ENCODE assay signal across 24 mouse cellular contexts in genomic region chr6:115905568-115905967, GRCm38 (mm10). TPM values are rescaled to one million over a fixed set of nuclear protein-coding genes. Genes with fewer than 3 reads are reported as not detected.
A peak's percentile ranks its signal among the peaks of the same experiment; 100 is the strongest.
DNase-seq lines count a peak whose midpoint lies in the region; ATAC-seq lines count a peak whose summit lies in the region.
"Had no signal": no experiment of that assay in that cellular context is flagged by ENCODE, and none has a peak within 500 bp of the region (broad histone marks: within the 10 kb centered on the region; RNA-seq: fewer than 3 reads in every experiment).

No protein-coding gene starts in this region.

- H3K9me3 ChIP-seq in kidney, embryonic 15.5 days (replicated peaks): no peaks in the 10 kb centered on the region
- H3K9me3 ChIP-seq in heart, embryonic 15.5 days (replicated peaks): no peaks in the 10 kb centered on the region
- H3K9me3 ChIP-seq: embryonic facial prominence, embryonic 10.5 days; forebrain, embryonic 13.5 days; limb, embryonic 13.5 days; megakaryocyte, embryonic 14.5 days had no signal

- H3K27ac ChIP-seq in kidney, embryonic 15.5 days: peak overlapping the region; percentile 76; the same call in 1 of the 2 replicates
- H3K27ac ChIP-seq in brown adipose tissue, adult 24 weeks (replicated peaks; ENCODE audit: low read depth, low read length): peak overlapping the region; percentile 97
- peak overlapping the region; percentile 67; the same call in 1 of the 2 replicates for H3K27ac ChIP-seq in heart, embryonic 15.5 days
- H3K27ac ChIP-seq: embryonic facial prominence, embryonic 10.5 days; forebrain, embryonic 13.5 days; hindbrain, embryonic 14.5 days; limb, embryonic 13.5 days had no signal

- H3K4me1 ChIP-seq in kidney, embryonic 15.5 days: peaks cover 41% of the 10 kb centered on the region
- peaks cover 63% of the 10 kb centered on the region for H3K4me1 ChIP-seq in brown adipose tissue, adult 24 weeks (ENCODE audit: control insufficient read depth, insufficient read depth, insufficient read length, low read length)
- peaks cover 33% of the 10 kb centered on the region for H3K4me1 ChIP-seq in heart, embryonic 15.5 days (replicated peaks)

- no peak overlapping the region for H3K4me3 ChIP-seq in kidney, embryonic 15.5 days (replicated peaks)
- H3K4me3 ChIP-seq in brown adipose tissue, adult 24 weeks (ENCODE audit: insufficient read depth, low read depth, low read length): no peak overlapping the region
- H3K4me3 ChIP-seq in heart, embryonic 15.5 days: no peak overlapping the region
- H3K4me3 ChIP-seq: embryonic facial prominence, embryonic 10.5 days; forebrain, embryonic 13.5 days; limb, embryonic 13.5 days had no signal

- H3K9ac ChIP-seq in kidney, embryonic 15.5 days: no peak overlapping the region
- no peak overlapping the region for H3K9ac ChIP-seq in heart, embryonic 15.5 days
- H3K9ac ChIP-seq: forebrain, embryonic 13.5 days; hindbrain, embryonic 14.5 days; limb, embryonic 13.5 days had no signal

- peak; percentile 98 for DNase-seq in heart, adult 11 months
- no peak for DNase-seq in heart, postnatal 4 days
- no peak for DNase-seq in kidney, postnatal 10 days
- no peak for DNase-seq in c-Kit-positive CD71-positive TER-119-positive erythroid progenitor cells, embryonic 14.5 days (ENCODE audit: low spot score)
- DNase-seq: adrenal gland, adult 2 months; cerebellum, adult 18-20 months; gastrocnemius, postnatal 36 days; spleen, adult 18-20 months had no signal

- no peak overlapping the region for H3K4me2 ChIP-seq in kidney, embryonic 15.5 days
- no peak overlapping the region for H3K4me2 ChIP-seq in heart, embryonic 15.5 days
- H3K4me2 ChIP-seq: forebrain, embryonic 13.5 days; hindbrain, embryonic 14.5 days; limb, embryonic 13.5 days had no signal

- H3K36me3 ChIP-seq in kidney, embryonic 15.5 days: peaks cover 55% of the 10 kb centered on the region
- no peaks in the 10 kb centered on the region; the same call in 1 of the 2 replicates for H3K36me3 ChIP-seq in heart, embryonic 15.5 days

- no peaks in the 10 kb centered on the region for H3K27me3 ChIP-seq in kidney, embryonic 15.5 days
- no peaks in the 10 kb centered on the region for H3K27me3 ChIP-seq in heart, embryonic 15.5 days
- H3K27me3 ChIP-seq: CH12.LX; forebrain, embryonic 13.5 days; limb, embryonic 13.5 days; megakaryocyte, embryonic 14.5 days had no signal

- no peak for ATAC-seq in kidney, embryonic 15.5 days (replicated peaks; ENCODE audit: low FRiP score)
- 0 out of 2 replicates have a peak, but pooled peaks have one; percentile 32 for ATAC-seq in heart, embryonic 15.5 days (replicated peaks; ENCODE audit: insufficient number of reproducible peaks, insufficient read depth, low FRiP score, low read depth)
- no peak for ATAC-seq in megakaryocyte progenitor cell, adult 5-6 weeks (replicated peaks; ENCODE audit: poor library complexity)
- ATAC-seq: forebrain, embryonic 13.5 days; intestine, postnatal 0 days; midbrain, embryonic 16.5 days had no signal

- 82% methylated on average over 6 of the region's 6 CpGs for WGBS in kidney, embryonic 15.5 days
- 72% methylated on average over 6 of the region's 6 CpGs for WGBS in heart, embryonic 15.5 days

RNA-seq across cellular contexts. Expression of gene Rho, which starts 26.0 kb away (rescaled TPM):
- under 1 TPM; 0.24 to 0.34 TPM for total RNA-seq in heart, postnatal 4 days (2021)
- 0.10 and 0.14 TPM in 2 replicates for polyA plus RNA-seq in kidney, embryonic 15.5 days (2015; fragmentation: Nextera tagmentation; extraction: Ambion mirVana)
- not detected in 2 replicates for polyA plus RNA-seq in brown adipose tissue, adult 24 weeks (2012; ENCODE audit: insufficient read depth, insufficient read length, missing spikeins)
- not detected in 2 replicates for polyA plus RNA-seq in heart, embryonic 15.5 days (2015; fragmentation: Nextera tagmentation; extraction: Ambion mirVana)
- 0.15 TPM in 1 of 2 replicates, not detected in the other for total RNA-seq in megakaryocyte progenitor cell, adult 5-6 weeks (2015)
- total RNA-seq in megakaryocyte progenitor cell, adult 5-6 weeks (2017): 0.34 TPM in 1 of 2 replicates, not detected in the other
- total RNA-seq: gastrocnemius, postnatal 36 days had no signal
- polyA plus RNA-seq: liver, embryonic 16.5 days had no signal

RNA-seq across cellular contexts. Expression of gene H1foo, which starts 39.2 kb away (rescaled TPM):
- not detected for total RNA-seq in heart, postnatal 4 days (2021)
- not detected in 2 replicates for polyA plus RNA-seq in kidney, embryonic 15.5 days (2015; fragmentation: Nextera tagmentation; extraction: Ambion mirVana)
- polyA plus RNA-seq in brown adipose tissue, adult 24 weeks (2012; ENCODE audit: insufficient read depth, insufficient read length, missing spikeins): not detected in 2 replicates
- polyA plus RNA-seq in heart, embryonic 15.5 days (2015; fragmentation: Nextera tagmentation; extraction: Ambion mirVana): not detected in 2 replicates
- not detected in 2 replicates for total RNA-seq in megakaryocyte progenitor cell, adult 5-6 weeks (2015)
- total RNA-seq in megakaryocyte progenitor cell, adult 5-6 weeks (2017): not detected in 2 replicates
- total RNA-seq: adrenal gland, adult 2 months; gastrocnemius, postnatal 36 days; layer of hippocampus, postnatal 10 days had no signal
- polyA plus RNA-seq: adrenal gland, adult 2 months; brain, embryonic 14.5 days; embryonic facial prominence, embryonic 10.5 days; forebrain, embryonic 13.5 days; hindbrain, embryonic 14.5 days; intestine, postnatal 0 days; limb, embryonic 13.5 days; liver, embryonic 16.5 days; midbrain, embryonic 16.5 days; stomach, embryonic 14.5 days had no signal

RNA-seq across cellular contexts. Expression of gene Ift122, which starts 52.3 kb away (rescaled TPM):
- 10 to 100 TPM; 16.3 to 17.6 TPM for total RNA-seq in heart, postnatal 4 days (2021)
- polyA plus RNA-seq in kidney, embryonic 15.5 days (2015; fragmentation: Nextera tagmentation; extraction: Ambion mirVana): 32.0 and 36.9 TPM in 2 replicates
- 2.0 and 3.7 TPM in 2 replicates for polyA plus RNA-seq in brown adipose tissue, adult 24 weeks (2012; ENCODE audit: insufficient read depth, insufficient read length, missing spikeins)
- polyA plus RNA-seq in heart, embryonic 15.5 days (2015; fragmentation: Nextera tagmentation; extraction: Ambion mirVana): 18.4 and 24.2 TPM in 2 replicates
- total RNA-seq in megakaryocyte progenitor cell, adult 5-6 weeks (2015): 1.7 and 1.8 TPM in 2 replicates
- total RNA-seq in megakaryocyte progenitor cell, adult 5-6 weeks (2017): 3.2 and 3.9 TPM in 2 replicates

RNA-seq across cellular contexts. Expression of gene Mbd4, which starts 52.4 kb away (rescaled TPM):
- total RNA-seq in heart, postnatal 4 days (2021): 1 to 10 TPM; 3.4 to 3.8 TPM
- 21.3 and 21.7 TPM in 2 replicates for polyA plus RNA-seq in kidney, embryonic 15.5 days (2015; fragmentation: Nextera tagmentation; extraction: Ambion mirVana)
- 0.48 and 1.0 TPM in 2 replicates for polyA plus RNA-seq in brown adipose tissue, adult 24 weeks (2012; ENCODE audit: insufficient read depth, insufficient read length, missing spikeins)
- polyA plus RNA-seq in heart, embryonic 15.5 days (2015; fragmentation: Nextera tagmentation; extraction: Ambion mirVana): 9.2 and 11.3 TPM in 2 replicates
- total RNA-seq in megakaryocyte progenitor cell, adult 5-6 weeks (2015): 10.4 and 12.3 TPM in 2 replicates
- total RNA-seq in megakaryocyte progenitor cell, adult 5-6 weeks (2017): 19.7 and 25.9 TPM in 2 replicates
